Mouse (Mus musculus) heart, adult 2 months (tissue): ENCODE data around the gene Exoc2.

Source experiments
- CTCF ChIP-seq: fragments of 200-600 bp; IDR thresholded peaks from 2 replicates; pipeline ENCODE4 v1.8.1; 2022; ENCODE audit warnings: antibody characterized with exemption, mild to moderate bottlenecking, moderate library complexity
- EP300 ChIP-seq: fragments of 200-500 bp; IDR thresholded peaks from 2 replicates; pipeline ENCODE4 v1.6.1; 2011; ENCODE audit warnings: low read depth, low read length, control low read depth; ENCODE audit not compliant: insufficient read depth
- POLR2A ChIP-seq: fragments of 200-500 bp; IDR thresholded peaks from 2 replicates; pipeline ENCODE4 v1.6.1; 2011; ENCODE audit warnings: mild to moderate bottlenecking, low read depth, low read length, control low read depth; ENCODE audit not compliant: insufficient read depth

DNA sequence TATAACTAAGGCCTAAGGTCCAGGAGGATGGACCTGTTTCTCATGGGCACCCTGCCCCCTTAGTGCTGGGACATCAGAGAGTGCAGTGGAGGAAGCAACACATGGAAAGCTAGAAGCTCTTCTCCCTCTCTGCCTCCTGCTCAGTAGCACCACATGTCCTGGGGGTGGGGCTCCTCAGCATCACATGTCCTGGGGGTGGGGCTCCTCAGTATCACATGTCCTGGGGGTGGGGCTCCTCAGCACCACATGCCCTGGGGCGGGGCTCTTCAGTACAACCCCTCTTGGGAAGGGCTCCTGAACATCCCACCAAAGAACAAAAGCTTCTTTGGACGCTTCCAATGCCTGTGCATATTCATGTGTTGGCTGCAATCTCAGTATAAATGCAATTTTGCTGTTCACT lies 186.3 kb downstream of the Exoc2 start:
- no peak for TF ChIP-seq CTCF
- TF ChIP-seq EP300 = no peak
- no peak for TF ChIP-seq POLR2A
